Comparison of ENCODE assay signal across 7 mouse cellular contexts in the genomic region with DNA sequence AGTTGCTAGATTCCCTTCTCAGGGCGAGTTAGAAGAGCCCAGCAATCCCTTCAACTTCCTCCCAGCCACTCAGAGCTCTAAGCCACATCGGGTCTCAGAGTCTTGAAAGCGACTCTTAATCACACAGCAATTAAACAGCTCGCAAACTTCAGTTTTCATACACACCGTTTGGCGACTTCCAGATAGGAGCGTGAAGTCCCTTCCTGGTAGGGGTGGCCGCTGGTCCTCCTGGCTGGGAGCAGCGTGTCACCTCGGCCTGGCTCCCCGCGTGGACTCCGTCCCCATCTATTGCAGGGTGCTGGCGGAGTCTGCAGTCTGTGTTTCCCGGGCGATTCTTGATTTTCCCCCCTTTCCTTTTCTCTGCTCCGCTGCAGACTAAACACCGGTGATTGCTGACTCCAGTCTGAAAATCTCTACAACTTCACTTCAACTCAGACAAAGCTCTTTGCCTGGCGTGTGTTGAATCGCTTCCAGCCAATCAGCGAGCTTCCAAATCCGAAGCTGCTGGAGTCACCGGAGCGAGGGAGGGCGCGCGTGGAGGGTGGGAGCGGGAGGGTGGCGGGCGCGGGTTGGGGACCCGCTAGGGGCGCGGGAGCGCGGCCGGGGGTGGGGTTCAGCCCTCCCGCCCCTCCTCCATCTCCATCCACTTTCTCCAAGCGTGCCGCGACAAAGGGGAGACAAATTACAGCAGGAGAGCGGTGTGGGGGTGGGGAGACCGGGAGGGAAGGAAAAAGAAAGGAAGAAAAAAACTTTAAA. TPM values are rescaled to one million over a fixed set of nuclear protein-coding genes. Genes with fewer than 3 reads are reported as not detected.
DNase-seq lines count a peak whose midpoint lies in the region; ATAC-seq lines count a peak whose summit lies in the region.

A gene (minus strand): TSS at position 456 of the 756 bp plus-strand sequence.

- H3K27ac ChIP-seq in limb, embryonic 15.5 days, result peak within 1 kb of the TSS; percentile 100

- no peaks in the 10 kb centered on the region for H3K9me3 ChIP-seq in limb, embryonic 15.5 days

- H3K36me3 ChIP-seq in limb, embryonic 15.5 days, result peaks cover 3% of the 10 kb centered on the region; the same call in 1 of the 2 replicates

- whole genome bisulfite sequencing in limb, embryonic 15.5 days, result under 1% methylated on average over 43 of the region's 43 CpGs

- H3K27me3 ChIP-seq in limb, embryonic 15.5 days, result no peaks in the 10 kb centered on the region

- peak within 1 kb of the TSS; percentile 56 for H3K4me2 ChIP-seq in limb, embryonic 15.5 days

- peak; percentile 37 to 58 for DNase-seq in adrenal gland, postnatal 4 days (ENCODE audit: low spot score in 2 of 2)
- peak; percentile 92 for DNase-seq in embryo, embryonic 9.5 days (ENCODE audit: extremely low spot score)
- peak; percentile 99 for DNase-seq in heart, adult 11 months
- peak; percentile 57 for DNase-seq in kidney, adult 11 months
- peak; percentile 90 for DNase-seq in neural tube, embryonic 10.5 days (ENCODE audit: extremely low spot score, low spot score)
- peak; percentile 55 for DNase-seq in urinary bladder, adult 2 months (ENCODE audit: low spot score)

- peak; percentile 93 for ATAC-seq in limb, embryonic 15.5 days (ENCODE audit: insufficient number of reproducible peaks, low FRiP score, low TSS enrichment, low read depth)

- H3K9ac ChIP-seq in limb, embryonic 15.5 days, result peak within 1 kb of the TSS; percentile 86

- H3K4me1 ChIP-seq in limb, embryonic 15.5 days, result peaks cover 20% of the 10 kb centered on the region

- H3K4me3 ChIP-seq in limb, embryonic 15.5 days, result peak within 1 kb of the TSS; percentile 73

RNA-seq across cellular contexts. Expression of the gene that starts here (rescaled TPM):
- total RNA-seq in adrenal gland, postnatal 4 days (2021), result 10 to 100 TPM; 14.9 to 20.2 TPM
- polyA plus RNA-seq in limb, embryonic 15.5 days (2015; fragmentation: Nextera tagmentation; extraction: Ambion mirVana), result 87.5 and 103 TPM in 2 replicates
- 20.1 and 24.7 TPM in 2 replicates for polyA plus RNA-seq in urinary bladder, adult 2 months (2012; rRNA removed)

Comparison
In these comparisons a context has a peak if more than half of its experiments do, and no peak if none do; other contexts are left out.
1. Peak in every context shown above with its lines: DNase-seq, ATAC-seq, H3K4me3 ChIP-seq and H3K27ac ChIP-seq.
2. DNase-seq: peak in every context shown above with its lines; median percentile 99 in heart, adult 11 months; 92 in embryo, embryonic 9.5 days; 90 in neural tube, embryonic 10.5 days; 57 in kidney, adult 11 months; 55 in urinary bladder, adult 2 months; 48 in adrenal gland, postnatal 4 days.